In the genomic region with DNA sequence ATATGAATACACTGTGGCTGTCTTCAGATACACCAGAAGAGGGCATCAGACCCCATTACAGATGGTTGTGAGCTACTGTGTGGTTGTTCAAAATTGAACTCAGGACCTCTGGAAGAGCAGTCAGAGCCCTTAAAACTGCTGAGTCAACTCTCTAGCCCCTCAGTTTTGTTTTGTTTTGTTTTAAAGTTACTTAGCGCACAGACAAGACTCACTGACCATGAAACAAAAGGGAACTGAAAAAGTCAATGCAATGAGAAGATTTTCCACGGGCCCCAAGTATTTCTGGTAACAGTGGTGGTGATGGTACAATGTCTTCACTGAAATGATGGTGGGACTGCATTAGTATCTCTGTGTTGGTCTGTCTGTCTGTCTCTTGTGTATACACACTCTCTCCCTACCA, we compare ENCODE assay signal across 1 mouse cellular context.
A peak's percentile ranks its signal among the peaks of the same experiment; 100 is the strongest.
TF ChIP-seq lines count a peak whose summit lies in the region.

No protein-coding gene starts in this region.

TF ChIP-seq in CH12.LX, 34 proteins besides CTCF, POLR2A, EP300 and RAD21 (continued from another document):
- TF ChIP-seq JUN (IDR thresholded peaks at IDR 0.05; ENCODE audit: insufficient read depth, low read depth, low read length), result peak; percentile 55
- TF ChIP-seq MAZ (IDR thresholded peaks at IDR 0.05; ENCODE audit: low read depth, low read length), result 0 out of 2 replicates have a peak, but pooled peaks have one; percentile 33
- no peak for TF ChIP-seq NRF1 (IDR thresholded peaks at IDR 0.05; ENCODE audit: low read depth, low read length)
- no peak for TF ChIP-seq ZMIZ1 (IDR thresholded peaks at IDR 0.05; ENCODE audit: low read depth, low read length)
- TF ChIP-seq BHLHE40 (IDR thresholded peaks at IDR 0.05; ENCODE audit: low read depth, low read length), result peak; percentile 51; the same call in 1 of the 2 replicates
- peak; percentile 81 for TF ChIP-seq SIN3A (IDR thresholded peaks at IDR 0.05; ENCODE audit: low read length)
- TF ChIP-seq KAT2A (IDR thresholded peaks at IDR 0.05; ENCODE audit: insufficient replicate concordance, low read length), result no peak
- TF ChIP-seq CHD2 (IDR thresholded peaks at IDR 0.05; ENCODE audit: low read length), result no peak; the same call in 1 of the 2 replicates
- TF ChIP-seq MEF2A (IDR thresholded peaks at IDR 0.05; ENCODE audit: borderline replicate concordance, low read depth, low read length), result peak; percentile 98
- no peak for TF ChIP-seq SMC3 (IDR thresholded peaks at IDR 0.05; ENCODE audit: low read depth, low read length)
- TF ChIP-seq IRF4 (IDR thresholded peaks at IDR 0.05; ENCODE audit: low read depth, low read length), result peak; percentile 98
- no peak for TF ChIP-seq ZKSCAN1 (IDR thresholded peaks at IDR 0.05; ENCODE audit: borderline replicate concordance, low read depth, low read length)
- 0 out of 2 replicates have a peak, but pooled peaks have one; percentile 18 for TF ChIP-seq ZC3H11A (IDR thresholded peaks at IDR 0.05; ENCODE audit: low read depth, low read length)
